17 mouse cellular contexts compared by ENCODE assay signal in the genomic region with DNA sequence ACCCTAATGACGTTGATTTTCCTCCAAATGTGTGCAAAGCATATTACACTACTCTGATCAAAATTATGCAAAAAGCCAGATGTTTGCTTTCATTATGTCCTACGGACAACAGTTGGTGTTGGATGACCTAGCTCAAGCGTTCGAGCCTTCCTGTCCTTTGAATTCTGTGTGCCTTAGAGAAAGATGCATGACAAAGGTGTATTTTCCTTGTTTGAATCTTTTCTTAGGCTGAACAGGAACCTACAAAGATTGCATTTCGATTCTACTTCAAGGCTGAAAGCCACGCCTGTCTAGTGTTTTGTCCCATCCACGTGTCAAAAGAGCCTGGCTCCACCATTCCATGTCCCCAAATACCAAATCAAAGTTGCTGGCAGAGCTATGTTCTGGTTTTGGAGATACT.
"Had no signal": no experiment of that assay in that cellular context is flagged by ENCODE, and none has a peak within 500 bp of the region (broad histone marks: within the 10 kb centered on the region; RNA-seq: fewer than 3 reads in every experiment).

No protein-coding gene starts in this region.

- DNase-seq: lung, adult 2 months; lung, postnatal 14 days; lung, postnatal 36 days; right cerebral cortex, postnatal 14 days; thymus, adult 2 months; thymus, postnatal 25 days; thymus, postnatal 4 days had no signal

- H3K27ac ChIP-seq: lung, embryonic 15.5 days; macrophage; midbrain, embryonic 13.5 days; midbrain, embryonic 15.5 days; neural tube, embryonic 12.5 days; stomach, embryonic 15.5 days; stomach, postnatal 0 days had no signal

- ATAC-seq: lung, postnatal 0 days; midbrain, embryonic 13.5 days; midbrain, embryonic 15.5 days had no signal

- H3K9me3 ChIP-seq: lung, embryonic 15.5 days; midbrain, embryonic 15.5 days; neural tube, embryonic 12.5 days; stomach, embryonic 15.5 days had no signal

- H3K4me2 ChIP-seq: lung, embryonic 15.5 days; midbrain, embryonic 11.5 days; midbrain, embryonic 13.5 days; midbrain, embryonic 15.5 days; neural tube, embryonic 12.5 days; stomach, embryonic 15.5 days had no signal

- H3K4me1 ChIP-seq: megakaryocyte, embryonic 14.5 days; neural tube, embryonic 12.5 days; stomach, embryonic 15.5 days had no signal

- H3K27me3 ChIP-seq: lung, embryonic 15.5 days; midbrain, embryonic 13.5 days; midbrain, embryonic 15.5 days; neural tube, embryonic 12.5 days; stomach, embryonic 15.5 days had no signal

- H3K36me3 ChIP-seq: lung, embryonic 15.5 days; midbrain, embryonic 13.5 days; midbrain, embryonic 15.5 days; neural tube, embryonic 12.5 days; stomach, embryonic 15.5 days had no signal

- H3K4me3 ChIP-seq: lung, embryonic 15.5 days; megakaryocyte, embryonic 14.5 days; midbrain, embryonic 13.5 days; midbrain, embryonic 15.5 days; neural tube, embryonic 12.5 days; stomach, embryonic 15.5 days had no signal

- H3K9ac ChIP-seq: lung, embryonic 15.5 days; midbrain, embryonic 13.5 days; midbrain, embryonic 15.5 days; neural tube, embryonic 12.5 days; stomach, embryonic 15.5 days had no signal
